Mouse (Mus musculus): ENCODE results near the gene Elf1. TPM values are rescaled to one million over a fixed set of nuclear protein-coding genes. Genes with fewer than 3 reads are reported as not detected.

Gene Elf1
- polyA plus RNA-seq, 1 experiment from 2014 or later = 18.5 TPM

GRCm38 (mm10) chr14:79608286-79608685 lies 127.3 kb downstream of the Elf1 start:
- Histone ChIP-seq H3K4me2 (replicated peaks; ENCODE audit: low read depth, low read length) (no peak overlapping the region), H3K27ac (ENCODE audit: low read depth, low read length) (no peak overlapping the region), H3K4me1 (ENCODE audit: control insufficient read depth, insufficient read depth, low read length) (no peaks in the 10 kb centered on the region), H3K9me3 (ENCODE audit: control insufficient read depth, low read length) (no peaks in the 10 kb centered on the region), H3K9ac (ENCODE audit: low read depth, low read length) (no peak overlapping the region), H3K27me3 (ENCODE audit: control insufficient read depth, insufficient read depth, low read length) (no peaks in the 10 kb centered on the region), H3K4me3 (ENCODE audit: low read length) (no peak overlapping the region), H3K36me3 (ENCODE audit: control insufficient read depth, insufficient read depth, low read length) (peaks cover 60% of the 10 kb centered on the region)
- ATAC-seq (ENCODE audit: low FRiP score, low TSS enrichment) = no peak
- 94% methylated on average over 6 of the region's 6 CpGs for WGBS

GRCm38 (mm10) chr14:79617121-79617828 lies 136.3 kb downstream of the Elf1 start:
- Histone ChIP-seq H3K9ac (ENCODE audit: low read depth, low read length) (no peak overlapping the region), H3K4me2 (replicated peaks; ENCODE audit: low read depth, low read length) (no peak overlapping the region), H3K36me3 (ENCODE audit: control insufficient read depth, insufficient read depth, low read length) (peaks cover 59% of the 10 kb centered on the region), H3K27me3 (ENCODE audit: control insufficient read depth, insufficient read depth, low read length) (no peaks in the 10 kb centered on the region), H3K27ac (ENCODE audit: low read depth, low read length) (no peak overlapping the region), H3K4me1 (ENCODE audit: control insufficient read depth, insufficient read depth, low read length) (peaks cover 6% of the 10 kb centered on the region; the same call in 1 of the 2 replicates), H3K9me3 (ENCODE audit: control insufficient read depth, low read length) (no peaks in the 10 kb centered on the region), H3K4me3 (ENCODE audit: low read length) (no peak overlapping the region)
- no peak for ATAC-seq (ENCODE audit: low FRiP score, low TSS enrichment)
- 90% methylated on average over 8 of the region's 8 CpGs for WGBS

- no peak overlapping the region for H3K9ac ChIP-seq (ENCODE audit: low read depth, low read length)
- H3K36me3 ChIP-seq (ENCODE audit: control insufficient read depth, insufficient read depth, low read length) = peaks cover 53% of the 10 kb centered on the region
- H3K9me3 ChIP-seq (ENCODE audit: control insufficient read depth, low read length) = no peaks in the 10 kb centered on the region
- H3K4me2 ChIP-seq (replicated peaks; ENCODE audit: low read depth, low read length) = no peak overlapping the region
- no peak for ATAC-seq (ENCODE audit: low FRiP score, low TSS enrichment)
- no peaks in the 10 kb centered on the region for H3K27me3 ChIP-seq (ENCODE audit: control insufficient read depth, insufficient read depth, low read length)
- H3K4me3 ChIP-seq (ENCODE audit: low read length) = no peak overlapping the region
- H3K4me1 ChIP-seq (ENCODE audit: control insufficient read depth, insufficient read depth, low read length) = peaks cover 6% of the 10 kb centered on the region; the same call in 1 of the 2 replicates
- no peak overlapping the region for H3K27ac ChIP-seq (ENCODE audit: low read depth, low read length)
- 91% methylated on average over 7 of the region's 7 CpGs for WGBS
Observed at GRCm38 (mm10) chr14:79619802-79620201, 138.8 kb downstream of the Elf1 start.

- H3K4me1 ChIP-seq (ENCODE audit: control insufficient read depth, insufficient read depth, low read length) = peaks cover 6% of the 10 kb centered on the region; the same call in 1 of the 2 replicates
- H3K9ac ChIP-seq (ENCODE audit: low read depth, low read length) = no peak overlapping the region
- no peak overlapping the region for H3K27ac ChIP-seq (ENCODE audit: low read depth, low read length)
- peaks cover 62% of the 10 kb centered on the region for H3K36me3 ChIP-seq (ENCODE audit: control insufficient read depth, insufficient read depth, low read length)
- no peak overlapping the region for H3K4me2 ChIP-seq (replicated peaks; ENCODE audit: low read depth, low read length)
- H3K4me3 ChIP-seq (ENCODE audit: low read length) = no peak overlapping the region
- H3K27me3 ChIP-seq (ENCODE audit: control insufficient read depth, insufficient read depth, low read length) = no peaks in the 10 kb centered on the region
- H3K9me3 ChIP-seq (ENCODE audit: control insufficient read depth, low read length) = no peaks in the 10 kb centered on the region
- whole genome bisulfite sequencing = 62% methylated on average over 3 of the region's 3 CpGs
- no peak for ATAC-seq (ENCODE audit: low FRiP score, low TSS enrichment)
Observed at GRCm38 (mm10) chr14:79621143-79621542, 140.1 kb downstream of the Elf1 start.

Small RNA genes within 50 kb of the gene (microRNA-seq; reads per million reads assigned to microRNA genes)
- gene Gm27857 = not detected

Other genes with a start within 250 kb of the Elf1 start
- not detected in 2 replicates for gene Zfp957, start 233.8 kb upstream of the Elf1 start, polyA plus RNA-seq (2014; fragmentation: Nextera tagmentation; extraction: Ambion mirVana)
- 22.7 and 26.0 TPM in 2 replicates for gene Rgcc, start 179.5 kb upstream of the Elf1 start, polyA plus RNA-seq (2014; fragmentation: Nextera tagmentation; extraction: Ambion mirVana)
- 38.5 and 45.9 TPM in 2 replicates for gene Naa16, start 90.4 kb upstream of the Elf1 start, polyA plus RNA-seq (2014; fragmentation: Nextera tagmentation; extraction: Ambion mirVana)
- gene Mtrf1, start 83.4 kb upstream of the Elf1 start, polyA plus RNA-seq (2014; fragmentation: Nextera tagmentation; extraction: Ambion mirVana) = 12.1 and 12.3 TPM in 2 replicates
- gene Kbtbd7, start 54.7 kb upstream of the Elf1 start, polyA plus RNA-seq (2014; fragmentation: Nextera tagmentation; extraction: Ambion mirVana) = 9.0 and 15.6 TPM in 2 replicates
- gene Kbtbd6, start 29.4 kb upstream of the Elf1 start, polyA plus RNA-seq (2014; fragmentation: Nextera tagmentation; extraction: Ambion mirVana) = 2.9 and 3.2 TPM in 2 replicates
- 47.1 and 64.8 TPM in 2 replicates for gene Wbp4, start 326 bp downstream of the Elf1 start, polyA plus RNA-seq (2014; fragmentation: Nextera tagmentation; extraction: Ambion mirVana)
- 135 and 166 TPM in 2 replicates for gene Sugt1, start 106.5 kb downstream of the Elf1 start, polyA plus RNA-seq (2014; fragmentation: Nextera tagmentation; extraction: Ambion mirVana)
- gene Cnmd, start 181.0 kb downstream of the Elf1 start, polyA plus RNA-seq (2014; fragmentation: Nextera tagmentation; extraction: Ambion mirVana) = 1.8 and 2.4 TPM in 2 replicates